Mouse (Mus musculus): ENCODE data around the gene Fpgt.

Fpgt gene

GRCm38 (mm10) chr3:155093116-155093956 lies at the start of gene Fpgt, which contains the start of gene Lrriq3:
TSS of gene Fpgt (minus strand) at chr3:155093403.
TSS of gene Lrriq3 (plus strand) at chr3:155093434.
- DNase-seq, result peak; percentile 95

GRCm38 (mm10) chr3:155141047-155141446 lies 47.8 kb upstream of the Fpgt start:
- no peak for DNase-seq

GRCm38 (mm10) chr3:155137737-155138136 lies 44.5 kb upstream of the Fpgt start:
- DNase-seq, result no peak

GRCm38 (mm10) chr3:155105957-155106356 lies 12.8 kb upstream of the Fpgt start:
- no peak for DNase-seq

GRCm38 (mm10) chr3:155099266-155099665 lies 6.1 kb upstream of the Fpgt start:
- DNase-seq, result no peak

- no peak for DNase-seq
These were observed 1.1 kb downstream of the Fpgt start for GRCm38 (mm10) chr3:155092081-155092480.

GRCm38 (mm10) chr3:155077908-155078307 lies 15.3 kb downstream of the Fpgt start:
- DNase-seq, result no peak

GRCm38 (mm10) chr3:155059449-155059822 lies 33.8 kb downstream of the Fpgt start:
- no peak for DNase-seq

- DNase-seq, result no peak
These were observed 34.3 kb downstream of the Fpgt start for GRCm38 (mm10) chr3:155058800-155059448.

GRCm38 (mm10) chr3:155057566-155057965 lies 35.6 kb downstream of the Fpgt start:
- DNase-seq, result no peak

GRCm38 (mm10) chr3:155056606-155057005 lies 36.6 kb downstream of the Fpgt start:
- no peak for DNase-seq

GRCm38 (mm10) chr3:155055231-155055916 lies 37.8 kb downstream of the Fpgt start, which contains the start of gene Tnni3k:
TSS of gene Tnni3k (minus strand) at chr3:155055407.
- no peak for DNase-seq

- no peak for DNase-seq
These were observed 40.0 kb downstream of the Fpgt start for GRCm38 (mm10) chr3:155053189-155053588.

GRCm38 (mm10) chr3:155052021-155052420 lies 41.2 kb downstream of the Fpgt start:
- DNase-seq, result no peak

GRCm38 (mm10) chr3:155039012-155039836 lies 54.0 kb downstream of the Fpgt start:
- no peak for DNase-seq
